Mouse (Mus musculus): ENCODE measurements around the gene Ctu2.

The Ctu2 gene

GRCm38 (mm10) chr8:122475580-122476320 is at the start of gene Ctu2, which contains the start of gene Rnf166:
TSS of gene Ctu2 (plus strand) at chr8:122476143.
TSS of gene Rnf166 (minus strand) at chr8:122476064.
- in situ Hi-C loops (cut with MboI; ENCODE audit: unreplicated experiment in 2 of 2): no loop called here

- in situ Hi-C loops (cut with MboI; ENCODE audit: unreplicated experiment in 2 of 2): loop anchor here in 1 of 2 experiments (5.0 kb wide), 1 partner anchor 44 kb away; no protein-coding TSS in a partner anchor
Measured at GRCm38 (mm10) chr8:122426145-122426544, 49.8 kb upstream of the Ctu2 start.

- in situ Hi-C loops (cut with MboI; ENCODE audit: unreplicated experiment in 2 of 2): loop anchor here in 1 of 2 experiments (5.0 kb wide), 1 partner anchor 45 kb away; no protein-coding TSS in a partner anchor
Measured at GRCm38 (mm10) chr8:122427607-122428006, 48.3 kb upstream of the Ctu2 start.

- in situ Hi-C loops (cut with MboI; ENCODE audit: unreplicated experiment in 2 of 2): loop anchor here in 1 of 2 experiments (5.0 kb wide), 1 partner anchor 46 kb away; no protein-coding TSS in a partner anchor
Measured at GRCm38 (mm10) chr8:122428163-122428562, 47.8 kb upstream of the Ctu2 start.

GRCm38 (mm10) chr8:122430058-122430636 is 45.8 kb upstream of the Ctu2 start:
- in situ Hi-C loops (cut with MboI; ENCODE audit: unreplicated experiment in 2 of 2): no loop called here

GRCm38 (mm10) chr8:122430646-122431045 is 45.3 kb upstream of the Ctu2 start:
- in situ Hi-C loops (cut with MboI; ENCODE audit: unreplicated experiment in 2 of 2): no loop called here

- in situ Hi-C loops (cut with MboI; ENCODE audit: unreplicated experiment in 2 of 2): no loop called here
Measured at GRCm38 (mm10) chr8:122431694-122432442, 44.1 kb upstream of the Ctu2 start.

- in situ Hi-C loops (cut with MboI; ENCODE audit: unreplicated experiment in 2 of 2): no loop called here
Measured at GRCm38 (mm10) chr8:122432443-122433268, 43.3 kb upstream of the Ctu2 start, which contains the start of gene Cyba. TSS of gene Cyba (minus strand) at chr8:122432930.

GRCm38 (mm10) chr8:122433269-122433905 is 42.6 kb upstream of the Ctu2 start:
- in situ Hi-C loops (cut with MboI; ENCODE audit: unreplicated experiment in 2 of 2): no loop called here

GRCm38 (mm10) chr8:122435375-122435774 is 40.6 kb upstream of the Ctu2 start:
- in situ Hi-C loops (cut with MboI; ENCODE audit: unreplicated experiment in 2 of 2): no loop called here

GRCm38 (mm10) chr8:122436146-122436545 is 39.8 kb upstream of the Ctu2 start:
- in situ Hi-C loops (cut with MboI; ENCODE audit: unreplicated experiment in 2 of 2): no loop called here

- in situ Hi-C loops (cut with MboI; ENCODE audit: unreplicated experiment in 2 of 2): no loop called here
Measured at GRCm38 (mm10) chr8:122436586-122437125, 39.3 kb upstream of the Ctu2 start.

GRCm38 (mm10) chr8:122437708-122438331 is 38.1 kb upstream of the Ctu2 start:
- in situ Hi-C loops (cut with MboI; ENCODE audit: unreplicated experiment in 2 of 2): no loop called here

GRCm38 (mm10) chr8:122439336-122439735 is 36.6 kb upstream of the Ctu2 start:
- in situ Hi-C loops (cut with MboI; ENCODE audit: unreplicated experiment in 2 of 2): no loop called here

- in situ Hi-C loops (cut with MboI; ENCODE audit: unreplicated experiment in 2 of 2): loop anchor here (5.0 to 10.0 kb wide), 3 partner anchors 106 to 167 kb away; partner anchors contain the start of gene Zfpm1 (in 1 of the 2)
Measured at GRCm38 (mm10) chr8:122441326-122441725, 34.6 kb upstream of the Ctu2 start.

- in situ Hi-C loops (cut with MboI; ENCODE audit: unreplicated experiment in 2 of 2): loop anchor here (5.0 to 10.0 kb wide), 3 partner anchors 105 to 168 kb away; partner anchors contain the start of gene Zfpm1 (in 1 of the 2)
Measured at GRCm38 (mm10) chr8:122442356-122442755, 33.6 kb upstream of the Ctu2 start.

GRCm38 (mm10) chr8:122442781-122443180 is 33.2 kb upstream of the Ctu2 start:
- in situ Hi-C loops (cut with MboI; ENCODE audit: unreplicated experiment in 2 of 2): loop anchor here (5.0 to 10.0 kb wide), 3 partner anchors 105 to 168 kb away; partner anchors contain the start of gene Zfpm1 (in 1 of the 2)

GRCm38 (mm10) chr8:122443262-122444006 is 32.5 kb upstream of the Ctu2 start, which contains the start of gene Mvd:
TSS of gene Mvd (minus strand) at chr8:122443422.
- in situ Hi-C loops (cut with MboI; ENCODE audit: unreplicated experiment in 2 of 2): loop anchor here (5.0 to 10.0 kb wide), 3 partner anchors 104 to 169 kb away; partner anchors contain the start of gene Zfpm1 (in 1 of the 2)
